Mouse (Mus musculus): ENCODE measurements around the gene Rasl11b. TPM values are rescaled to one million over a fixed set of nuclear protein-coding genes. Genes with fewer than 3 reads are reported as not detected.

Gene Rasl11b
- polyA plus RNA-seq, 1 experiment from 2014 or later = 148 TPM

DNA sequence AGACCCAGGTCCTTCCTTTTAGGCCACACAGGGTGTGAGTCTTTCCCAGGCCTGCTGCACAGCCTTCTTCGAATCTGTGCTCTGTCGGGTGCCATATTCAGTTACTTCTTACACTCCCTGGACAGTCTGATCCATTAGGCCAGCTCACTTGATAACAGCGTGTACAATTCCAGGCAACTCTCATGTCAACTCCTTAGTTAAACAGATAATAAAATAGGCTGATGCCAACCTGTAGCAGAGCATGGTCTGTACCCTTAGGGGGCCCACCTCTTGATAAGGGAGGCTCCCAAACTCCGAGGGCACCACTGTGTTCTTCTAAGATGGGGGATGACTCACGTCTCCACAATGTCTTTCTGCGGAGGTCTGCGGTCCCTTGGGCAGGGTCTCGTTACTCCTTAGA, 45.2 kb downstream of the Rasl11b start:
- Histone ChIP-seq H3K4me1 (peaks cover 24% of the 10 kb centered on the region; the same call in 1 of the 2 replicates), H3K4me3 (no peak overlapping the region), H3K27ac (no peak overlapping the region), H3K9me3 (no peaks in the 10 kb centered on the region), H3K9ac (no peak overlapping the region), H3K27me3 (no peaks in the 10 kb centered on the region), H3K36me3 (no peaks in the 10 kb centered on the region), H3K4me2 (no peak overlapping the region)
- no peak for ATAC-seq (ENCODE audit: insufficient number of reproducible peaks, insufficient read depth, low FRiP score, low TSS enrichment, low read depth)
- 73% methylated on average over 8 of the region's 8 CpGs for WGBS

DNA sequence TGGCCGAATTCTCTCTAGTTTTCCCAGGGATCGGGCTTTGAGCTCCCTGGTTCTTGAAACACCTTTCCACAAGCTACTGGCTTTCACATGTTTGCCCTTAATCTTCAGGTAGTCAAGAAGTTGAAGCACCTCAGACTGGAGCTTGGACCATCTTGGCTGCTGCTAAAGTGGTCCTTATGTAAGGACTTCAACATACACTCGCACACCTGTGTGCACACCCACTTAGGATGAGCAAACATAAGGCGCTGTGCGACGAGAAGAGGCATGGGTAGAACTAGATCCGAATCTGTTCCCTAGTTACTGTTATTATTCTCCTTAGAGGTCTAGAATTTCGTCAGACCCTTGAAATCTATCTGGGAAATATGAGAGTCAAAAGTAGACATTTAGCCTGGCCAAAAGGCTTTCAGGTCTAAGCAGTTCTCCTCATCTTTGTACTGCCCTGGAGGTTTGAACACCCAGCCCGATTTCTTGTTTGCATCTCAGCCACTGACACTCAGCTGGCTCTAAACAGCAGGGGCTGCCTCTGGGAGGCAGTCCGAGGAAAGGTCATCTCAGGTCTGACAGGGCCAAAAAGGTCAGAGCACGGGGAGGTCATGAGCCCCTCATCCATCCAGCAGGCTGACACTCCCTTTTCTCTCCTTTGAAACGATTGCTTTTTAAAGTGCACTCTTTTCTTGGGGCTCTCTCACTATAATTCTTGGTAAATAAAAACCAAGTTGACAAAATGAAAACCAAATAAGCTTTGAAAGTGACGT, 46.0 kb downstream of the Rasl11b start:
- Histone ChIP-seq H3K27me3 (no peaks in the 10 kb centered on the region), H3K4me1 (peaks cover 26% of the 10 kb centered on the region), H3K9ac (no peak overlapping the region), H3K4me2 (no peak overlapping the region), H3K27ac (no peak overlapping the region), H3K36me3 (no peaks in the 10 kb centered on the region), H3K4me3 (no peak overlapping the region), H3K9me3 (no peaks in the 10 kb centered on the region)
- WGBS = 51% methylated on average over 13 of the region's 13 CpGs
- no peak for ATAC-seq (ENCODE audit: insufficient number of reproducible peaks, insufficient read depth, low FRiP score, low TSS enrichment, low read depth)

DNA sequence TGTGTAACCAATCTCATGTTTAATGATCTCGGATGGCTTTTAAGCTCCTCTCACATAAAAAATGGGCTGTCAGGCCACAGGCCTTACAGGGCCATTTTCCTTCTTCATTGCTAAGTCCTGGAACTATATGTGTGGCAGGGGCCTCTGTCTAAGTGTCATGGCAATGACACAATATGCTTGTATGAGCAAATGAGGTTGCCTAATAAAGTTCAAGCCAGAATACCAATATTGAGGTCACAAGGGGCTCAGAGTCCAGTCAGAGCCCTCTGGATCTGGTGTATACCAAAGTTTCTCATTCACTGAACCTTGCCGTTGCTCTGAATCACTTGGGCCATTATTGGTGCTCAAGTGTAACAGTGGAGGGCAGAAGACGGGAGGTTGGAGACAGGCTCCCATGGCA, 47.6 kb downstream of the Rasl11b start:
- H3K4me3 ChIP-seq = no peak overlapping the region

DNA sequence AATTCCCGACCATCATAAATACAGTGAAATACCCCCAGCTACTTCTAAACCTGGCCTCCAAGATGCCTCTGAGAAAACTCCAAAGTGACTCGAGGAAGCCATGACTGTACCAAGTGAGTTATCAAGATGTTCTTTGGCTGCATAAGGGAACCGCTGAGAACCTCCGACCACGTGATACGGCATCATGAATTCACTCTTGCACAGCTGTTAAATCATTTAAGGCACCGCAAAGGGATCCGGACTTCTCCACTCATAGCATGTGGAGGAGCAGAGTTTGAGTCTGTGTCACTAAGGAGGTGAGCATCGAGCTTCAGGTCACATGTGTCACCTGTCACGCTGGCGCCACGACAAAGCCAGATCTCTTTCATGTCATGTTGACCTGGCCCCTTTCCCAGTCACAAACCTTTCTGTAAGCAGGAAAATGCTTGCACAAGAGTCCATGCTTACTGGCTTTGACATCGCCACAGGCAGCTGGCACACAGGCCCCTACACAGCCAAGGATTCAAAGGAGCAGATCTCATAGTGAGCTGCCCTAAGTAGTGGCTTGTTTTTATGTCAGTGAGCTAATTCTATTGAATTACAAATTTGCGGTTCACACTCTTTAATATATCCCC, 49.4 kb downstream of the Rasl11b start:
- 89% methylated on average over 14 of the region's 14 CpGs for WGBS
- Histone ChIP-seq H3K4me3 (no peak overlapping the region), H3K4me1 (peaks cover 36% of the 10 kb centered on the region), H3K27ac (no peak overlapping the region; the same call in 1 of the 2 replicates), H3K4me2 (no peak overlapping the region), H3K36me3 (no peaks in the 10 kb centered on the region), H3K9ac (no peak overlapping the region), H3K9me3 (no peaks in the 10 kb centered on the region), H3K27me3 (no peaks in the 10 kb centered on the region)
- ATAC-seq (ENCODE audit: insufficient number of reproducible peaks, insufficient read depth, low FRiP score, low TSS enrichment, low read depth) = no peak

More for the DNA sequence above, 47.6 kb downstream of the Rasl11b start:
- Histone ChIP-seq H3K36me3 (no peaks in the 10 kb centered on the region), H3K27me3 (no peaks in the 10 kb centered on the region), H3K4me2 (no peak overlapping the region), H3K9ac (no peak overlapping the region), H3K27ac (no peak overlapping the region), H3K4me1 (peaks cover 34% of the 10 kb centered on the region), H3K9me3 (no peaks in the 10 kb centered on the region)
- WGBS = 83% methylated on average over 3 of the region's 3 CpGs
- no peak for ATAC-seq (ENCODE audit: insufficient number of reproducible peaks, insufficient read depth, low FRiP score, low TSS enrichment, low read depth)

DNA sequence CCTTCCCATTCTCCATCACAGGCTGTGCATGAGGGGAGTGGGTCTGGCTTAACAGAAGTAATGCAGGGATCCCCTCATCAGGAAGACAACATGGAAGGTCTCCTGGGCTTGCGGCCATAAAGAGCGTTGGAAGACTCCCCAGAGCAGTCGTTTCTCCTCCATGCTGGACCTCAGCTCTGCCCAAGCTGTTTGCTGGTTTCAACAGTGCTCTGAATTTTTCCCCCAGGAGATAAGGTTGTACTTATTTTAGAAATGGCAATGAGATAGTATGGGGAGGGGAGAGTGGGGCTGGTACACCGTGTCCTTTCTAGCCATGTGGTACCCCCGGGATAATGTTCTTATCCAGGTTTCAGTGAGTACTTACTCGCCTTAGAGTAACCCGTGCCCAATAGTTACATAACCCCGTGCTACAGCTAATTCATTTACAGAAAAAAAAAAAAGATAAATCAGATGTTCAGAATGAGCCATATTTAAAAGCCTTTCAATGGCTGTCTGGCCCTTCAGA, 50.6 kb downstream of the Rasl11b start:
- H3K9me3 ChIP-seq = no peaks in the 10 kb centered on the region
- no peak for ATAC-seq (ENCODE audit: insufficient number of reproducible peaks, insufficient read depth, low FRiP score, low TSS enrichment, low read depth)
- no peak overlapping the region for H3K27ac ChIP-seq
- no peaks in the 10 kb centered on the region for H3K27me3 ChIP-seq
- no peak overlapping the region for H3K9ac ChIP-seq
- no peaks in the 10 kb centered on the region for H3K36me3 ChIP-seq
- H3K4me3 ChIP-seq = no peak overlapping the region
- 88% methylated on average over 8 of the region's 8 CpGs for WGBS
- H3K4me2 ChIP-seq = no peak overlapping the region
- peaks cover 42% of the 10 kb centered on the region for H3K4me1 ChIP-seq

DNA sequence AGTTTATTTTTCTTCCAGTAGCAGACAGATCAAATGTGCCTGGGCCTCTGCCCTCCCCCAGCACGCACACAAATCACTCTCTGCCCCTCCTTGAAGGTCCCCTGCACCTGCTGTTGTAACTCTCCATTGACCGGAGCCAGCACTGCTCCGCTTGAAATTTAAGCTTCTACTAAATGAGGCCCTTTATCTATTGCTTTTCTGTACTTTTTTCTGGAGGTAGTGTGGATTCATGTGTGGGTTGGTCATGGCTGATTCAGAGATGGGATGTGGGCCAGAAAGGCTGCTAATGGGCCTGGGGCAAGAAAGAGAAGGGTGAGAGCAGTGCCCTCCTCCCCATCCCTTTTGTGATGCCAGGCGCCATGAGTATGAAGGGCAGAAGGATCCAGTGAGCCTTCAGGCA, 51.4 kb downstream of the Rasl11b start:
- H3K9ac ChIP-seq = no peak overlapping the region
- H3K4me2 ChIP-seq = no peak overlapping the region
- 55% methylated on average over 4 of the region's 4 CpGs for WGBS
- no peaks in the 10 kb centered on the region for H3K9me3 ChIP-seq
- H3K27me3 ChIP-seq = no peaks in the 10 kb centered on the region
- no peak overlapping the region for H3K4me3 ChIP-seq
- 0 out of 2 replicates have a peak overlapping the region, but pooled peaks have one; percentile 11 for H3K27ac ChIP-seq
- H3K4me1 ChIP-seq = peaks cover 42% of the 10 kb centered on the region
- ATAC-seq (ENCODE audit: insufficient number of reproducible peaks, insufficient read depth, low FRiP score, low TSS enrichment, low read depth) = no peak
- H3K36me3 ChIP-seq = no peaks in the 10 kb centered on the region

DNA sequence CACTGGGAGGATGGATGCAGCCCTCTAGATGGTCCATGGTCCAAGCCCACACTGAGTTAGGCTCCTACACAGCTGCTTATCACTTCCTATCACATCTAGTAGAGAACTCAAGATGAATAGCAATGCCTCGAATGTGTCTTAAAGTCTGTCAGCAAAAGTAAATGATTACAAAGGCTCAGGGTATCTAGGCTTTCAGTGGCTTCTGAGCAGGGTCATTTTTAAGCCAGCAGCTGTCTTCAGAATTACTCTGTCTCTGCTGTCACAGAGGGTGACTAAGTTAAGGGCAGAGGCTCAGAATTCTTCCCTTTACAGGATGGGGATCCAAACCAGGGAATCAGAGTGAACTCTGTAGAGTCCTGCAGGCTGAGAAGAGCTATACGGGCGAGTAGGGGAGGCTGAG, 51.9 kb downstream of the Rasl11b start:
- no peaks in the 10 kb centered on the region for H3K27me3 ChIP-seq
- H3K9ac ChIP-seq = no peak overlapping the region
- peaks cover 44% of the 10 kb centered on the region for H3K4me1 ChIP-seq
- no peaks in the 10 kb centered on the region for H3K9me3 ChIP-seq
- no peak overlapping the region for H3K27ac ChIP-seq
- no peak overlapping the region for H3K4me3 ChIP-seq
- 85% methylated on average over 3 of the region's 3 CpGs for WGBS
- no peak for ATAC-seq (ENCODE audit: insufficient number of reproducible peaks, insufficient read depth, low FRiP score, low TSS enrichment, low read depth)
- no peak overlapping the region for H3K4me2 ChIP-seq
- no peaks in the 10 kb centered on the region for H3K36me3 ChIP-seq

Other genes starting within 250 kb of the Rasl11b start
- 36.5 and 38.6 TPM in 2 replicates for gene Usp46, start 126.9 kb upstream of the Rasl11b start, polyA plus RNA-seq (2015; fragmentation: Nextera tagmentation; extraction: Ambion mirVana)

Data from embryonic facial prominence, embryonic 13.5 days (tissue).